Mouse (Mus musculus) splenic B cell, adult 2 months (primary cell): ENCODE measurements at regions not wholly inside any gene's neighbourhood (a gene's known extent, or its start where the extent isn't known, plus 50 kb on each side); places are given as distances from the start of the nearest gene placed in this dataset.

Experiments used
- DNase-seq: peaks from one replicate; pipeline ENCODE4 v3.0.0-alpha.2; 2011; ENCODE audit warnings: low read depth, low spot score
- H3K27me3 ChIP-seq: 2 replicates; pipeline ENCODE4 v1.6.1; 2012; ENCODE audit warnings: mild to moderate bottlenecking, low read length, moderate library complexity, mixed read lengths; ENCODE audit not compliant: control insufficient read depth, poor library complexity, insufficient read depth, severe bottlenecking
- H3K36me3 ChIP-seq: 2 replicates; pipeline ENCODE4 v1.6.1; 2012; ENCODE audit warnings: mild to moderate bottlenecking, low read length, moderate library complexity, mixed read lengths; ENCODE audit not compliant: control insufficient read depth, poor library complexity, insufficient read depth, severe bottlenecking

GRCm38 (mm10) chr17:63575316-63576007 lies 75.6 kb upstream of the Fbxl17 start:
- DNase-seq: no peak
- H3K36me3 ChIP-seq: no peaks in the 10 kb centered on the region
- H3K27me3 ChIP-seq: no peaks in the 10 kb centered on the region

- Histone ChIP-seq H3K36me3 (no peaks in the 10 kb centered on the region), H3K27me3 (no peaks in the 10 kb centered on the region)
- no peak for DNase-seq
Measured at GRCm38 (mm10) chr17:63582870-63583269, 83.1 kb upstream of the Fbxl17 start.

- no peak for DNase-seq
- Histone ChIP-seq H3K36me3 (no peaks in the 10 kb centered on the region), H3K27me3 (no peaks in the 10 kb centered on the region)
Measured at GRCm38 (mm10) chr17:63607021-63607751, 107.4 kb upstream of the Fbxl17 start.

GRCm38 (mm10) chr17:63622726-63623125 lies 122.9 kb upstream of the Fbxl17 start:
- Histone ChIP-seq H3K27me3 (no peaks in the 10 kb centered on the region), H3K36me3 (no peaks in the 10 kb centered on the region)
- DNase-seq: no peak

GRCm38 (mm10) chr17:63637598-63637997 lies 137.8 kb upstream of the Fbxl17 start:
- H3K27me3 ChIP-seq: no peaks in the 10 kb centered on the region
- DNase-seq: no peak
- no peaks in the 10 kb centered on the region for H3K36me3 ChIP-seq

GRCm38 (mm10) chr17:63644390-63644789 lies 144.6 kb upstream of the Fbxl17 start:
- no peaks in the 10 kb centered on the region for H3K27me3 ChIP-seq
- DNase-seq: no peak
- no peaks in the 10 kb centered on the region for H3K36me3 ChIP-seq

- no peak for DNase-seq
- Histone ChIP-seq H3K27me3 (no peaks in the 10 kb centered on the region), H3K36me3 (no peaks in the 10 kb centered on the region)
Measured at GRCm38 (mm10) chr17:63657687-63658086, 157.9 kb upstream of the Fbxl17 start.

- Histone ChIP-seq H3K27me3 (no peaks in the 10 kb centered on the region), H3K36me3 (no peaks in the 10 kb centered on the region)
- DNase-seq: no peak
Measured at GRCm38 (mm10) chr17:63660841-63661481, 161.1 kb upstream of the Fbxl17 start.

- DNase-seq: no peak
- Histone ChIP-seq H3K27me3 (no peaks in the 10 kb centered on the region), H3K36me3 (no peaks in the 10 kb centered on the region)
Measured at GRCm38 (mm10) chr17:63661584-63661983, 161.8 kb upstream of the Fbxl17 start.

GRCm38 (mm10) chr17:63662251-63662650 lies 162.4 kb upstream of the Fbxl17 start:
- H3K36me3 ChIP-seq: no peaks in the 10 kb centered on the region
- DNase-seq: no peak
- no peaks in the 10 kb centered on the region for H3K27me3 ChIP-seq

- no peak for DNase-seq
- H3K27me3 ChIP-seq: no peaks in the 10 kb centered on the region
- no peaks in the 10 kb centered on the region for H3K36me3 ChIP-seq
Measured at GRCm38 (mm10) chr17:63676791-63677190, 177.0 kb upstream of the Fbxl17 start.

GRCm38 (mm10) chr17:63677996-63678657 lies 178.3 kb upstream of the Fbxl17 start:
- DNase-seq: no peak
- H3K36me3 ChIP-seq: no peaks in the 10 kb centered on the region

GRCm38 (mm10) chr17:63680479-63680878 lies 180.7 kb upstream of the Fbxl17 start:
- no peak for DNase-seq
- no peaks in the 10 kb centered on the region for H3K36me3 ChIP-seq
- H3K27me3 ChIP-seq: no peaks in the 10 kb centered on the region

More at GRCm38 (mm10) chr17:63677996-63678657, 178.3 kb upstream of the Fbxl17 start:
- no peaks in the 10 kb centered on the region for H3K27me3 ChIP-seq

GRCm38 (mm10) chr17:63683345-63683744 lies 179.5 kb upstream of the Fer start:
- H3K36me3 ChIP-seq: no peaks in the 10 kb centered on the region

GRCm38 (mm10) chr17:63684026-63684425 lies 178.8 kb upstream of the Fer start:
- Histone ChIP-seq H3K27me3 (no peaks in the 10 kb centered on the region), H3K36me3 (no peaks in the 10 kb centered on the region)
- DNase-seq: no peak

More at GRCm38 (mm10) chr17:63683345-63683744, 179.5 kb upstream of the Fer start:
- DNase-seq: no peak
- H3K27me3 ChIP-seq: no peaks in the 10 kb centered on the region
